Mouse (Mus musculus) limb, embryonic 14.5 days (tissue): Measurements from ENCODE around the gene Dusp11. TPM values are rescaled to one million over a fixed set of nuclear protein-coding genes. Genes with fewer than 3 reads are reported as not detected.
"Not testable (repeated sequence)": the region's sequence is repeated elsewhere in the genome, so short reads cannot be mapped to it uniquely, and the experiment has no call there.

ENCODE experiments used
- ATAC-seq: fragments of 200-750 bp; cut with Nextera tagmentation; 2 replicates; pipeline ENCODE4 v1.8.0; 2017; ENCODE audit warnings: low read depth, moderate number of reproducible peaks, moderate TSS enrichment; ENCODE audit not compliant: low FRiP score
- DNase-seq: peaks from one replicate; pipeline ENCODE4 v3.0.0-alpha.2; 2015; ENCODE audit warnings: low spot score
- H3K27ac ChIP-seq: fragments of 300-500 bp; sonication (generic); replicated peaks from 2 replicates; pipeline ENCODE4 v1.5.1; 2014; ENCODE audit warnings: low read depth, mild to moderate bottlenecking, low read length, moderate library complexity, mixed read lengths
- H3K27me3 ChIP-seq: fragments of 300-500 bp; sonication (generic); 2 replicates; pipeline ENCODE4 v1.6.1; 2014; ENCODE audit warnings: low read length, mixed read lengths; ENCODE audit not compliant: control insufficient read depth, insufficient read depth
- H3K36me3 ChIP-seq: fragments of 300-500 bp; sonication (generic); 2 replicates; pipeline ENCODE4 v1.6.1; 2014; ENCODE audit warnings: mild to moderate bottlenecking, low read length, moderate library complexity, mixed read lengths; ENCODE audit not compliant: control insufficient read depth, insufficient read depth
- H3K4me1 ChIP-seq: fragments of 300-500 bp; sonication (generic); 2 replicates; pipeline ENCODE4 v1.6.1; 2014; ENCODE audit warnings: antibody characterized with exemption, low read length, mixed read lengths; ENCODE audit not compliant: control insufficient read depth, insufficient read depth
- H3K4me2 ChIP-seq: fragments of 300-500 bp; sonication (generic); replicated peaks from 2 replicates; pipeline ENCODE4 v1.6.1; 2014; ENCODE audit warnings: low read depth, mild to moderate bottlenecking, low read length, moderate library complexity; ENCODE audit not compliant: severe bottlenecking
- H3K4me3 ChIP-seq: fragments of 300-500 bp; sonication (generic); replicated peaks from 2 replicates; pipeline ENCODE4 v1.5.1; 2014; ENCODE audit warnings: low read length
- H3K9ac ChIP-seq: fragments of 300-500 bp; sonication (generic); 2 replicates; pipeline ENCODE4 v1.6.1; 2014; ENCODE audit warnings: mild to moderate bottlenecking, low read depth, low read length, moderate library complexity; ENCODE audit not compliant: severe bottlenecking
- H3K9me3 ChIP-seq: fragments of 300-500 bp; sonication (generic); 2 replicates; pipeline ENCODE4 v1.6.1; 2016; ENCODE audit warnings: low read length; ENCODE audit not compliant: control insufficient read depth
- POLR2A ChIP-seq: fragments of 200-500 bp; IDR thresholded peaks from 2 replicates; pipeline ENCODE4 v1.8.0; 2012; ENCODE audit warnings: inconsistent platforms, mild to moderate bottlenecking, moderate library complexity, borderline replicate concordance; ENCODE audit not compliant: insufficient read depth, insufficient read length; ENCODE audit errors: extremely low read depth
- WGBS: fragments of 180-500 bp; shearing (Covaris S2); extraction: QIAGEN DNeasy Blood & Tissue Kit; methylation state at CpG from one replicate; pipeline ENCODE4 v1.1.7; 2014; 5-methylcytosine and 5-hydroxymethylcytosine counted together
- polyA plus RNA-seq, 2 experiments: library from polyadenylated mRNA; depleted of rRNA in 1 of 2; stranded (reverse) in 1 of 2; unstranded in 1 of 2; fragments of >200 nt; fragmentation: Nextera tagmentation in 1 of 2; extraction: Ambion mirVana in 1 of 2; gene quantifications; 2 replicates each; pipeline versions ENCODE4 v1.2.1 to v1.2.3; 2012 to 2014

The Dusp11 gene
- polyA plus RNA-seq, 2 experiments: 46.3 to 115 TPM

GRCm38 (mm10) chr6:85916596-85916995 is 44.9 kb downstream of the Dusp11 start:
- peaks cover 6% of the 10 kb centered on the region; the same call in 1 of the 2 replicates for H3K36me3 ChIP-seq
- 82% methylated on average over 6 of the region's 6 CpGs for WGBS
- H3K27ac ChIP-seq: no peak overlapping the region

DNA sequence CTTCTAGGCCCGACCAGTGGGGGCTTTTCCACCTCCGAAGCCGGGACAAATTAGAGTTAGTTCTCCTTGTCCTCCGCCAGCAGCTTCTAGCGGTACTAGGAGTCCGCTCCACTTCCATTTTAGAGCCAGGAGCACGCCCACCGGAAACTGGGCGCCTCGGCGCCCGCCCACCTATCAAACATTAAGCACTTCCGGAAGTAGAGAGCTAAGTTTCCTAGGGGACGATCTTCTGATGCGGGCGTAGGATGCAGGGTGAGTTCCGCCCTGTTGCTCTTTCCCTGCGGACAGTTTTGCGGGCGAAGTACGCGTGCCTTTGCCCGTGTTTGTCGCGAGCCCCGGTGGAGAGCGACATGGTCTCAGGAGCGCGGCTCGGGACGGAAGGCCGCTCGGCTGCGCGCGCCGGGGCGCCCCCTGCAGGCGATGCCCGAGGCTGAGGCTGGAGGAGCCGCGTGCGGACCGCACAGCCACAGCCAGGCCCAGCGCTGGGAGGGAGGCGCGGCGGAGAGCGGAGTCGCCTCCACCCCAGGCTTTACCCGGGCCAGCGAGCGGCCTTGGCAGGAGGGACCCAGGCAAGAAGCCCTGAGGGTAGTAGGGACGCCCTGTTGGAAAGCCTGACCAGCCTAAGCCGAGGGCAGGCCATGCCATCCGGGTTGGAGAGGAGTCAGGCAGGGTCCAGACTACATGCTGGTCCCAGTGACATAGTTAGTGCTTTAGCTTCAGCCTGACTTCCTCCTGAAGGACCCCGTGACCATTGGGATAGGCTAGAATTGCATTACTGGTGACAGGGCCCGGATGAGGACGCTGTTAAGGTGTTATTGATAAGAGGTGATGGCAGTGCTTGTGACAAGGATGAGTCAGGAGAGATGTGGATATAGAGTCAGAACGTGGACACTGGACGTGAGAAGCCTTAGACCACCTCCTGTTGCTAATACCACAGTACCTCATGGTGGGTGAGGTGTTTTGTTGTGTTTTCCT is 45.6 kb downstream of the Dusp11 start, which contains the start of gene Nat8f1:
Gene Nat8f1, minus strand, starts transcription at position 149 of the 975 bp plus-strand sequence.
- peak within 1 kb of the TSS; percentile 65 for H3K27ac ChIP-seq

More at GRCm38 (mm10) chr6:85916596-85916995, 44.9 kb downstream of the Dusp11 start:
- ATAC-seq (no peak), DNase-seq (no peak)
- no peak for TF ChIP-seq POLR2A
- H3K9ac ChIP-seq: peak overlapping the region; percentile 72
- peak overlapping the region; percentile 65 for H3K4me2 ChIP-seq
- no peaks in the 10 kb centered on the region for H3K9me3 ChIP-seq
- peaks cover 10% of the 10 kb centered on the region; the same call in 1 of the 2 replicates for H3K4me1 ChIP-seq
- no peaks in the 10 kb centered on the region for H3K27me3 ChIP-seq
- peak overlapping the region; percentile 44 for H3K4me3 ChIP-seq

GRCm38 (mm10) chr6:85915141-85915538 is 46.3 kb downstream of the Dusp11 start:
- peak overlapping the region; percentile 72 for H3K9ac ChIP-seq
- DNase-seq (no peak), ATAC-seq (no peak)
- H3K4me3 ChIP-seq: peak overlapping the region; percentile 44
- H3K27ac ChIP-seq: peak overlapping the region; percentile 65
- H3K9me3 ChIP-seq: no peaks in the 10 kb centered on the region
- no peaks in the 10 kb centered on the region for H3K27me3 ChIP-seq
- WGBS: 5% methylated on average over 11 of the region's 11 CpGs
- peak overlapping the region; percentile 72 for H3K4me2 ChIP-seq
- TF ChIP-seq POLR2A: no peak
- peaks cover 10% of the 10 kb centered on the region; the same call in 1 of the 2 replicates for H3K4me1 ChIP-seq
- no peaks in the 10 kb centered on the region for H3K36me3 ChIP-seq

More for the DNA sequence above, 45.6 kb downstream of the Dusp11 start, which contains the start of gene Nat8f1:
- peak within 1 kb of the TSS; percentile 44 for H3K4me3 ChIP-seq
- ATAC-seq (peak; percentile 94), DNase-seq (peak; percentile 93)
- TF ChIP-seq POLR2A: peak; percentile 31; the same call in 1 of the 2 replicates
- H3K4me2 ChIP-seq: peak within 1 kb of the TSS; percentile 72
- H3K9me3 ChIP-seq, H3K27me3 ChIP-seq, H3K36me3 ChIP-seq: not testable (repeated sequence)
- WGBS: under 1% methylated on average over 57 of the region's 61 CpGs
- peaks cover 10% of the 10 kb centered on the region; the same call in 1 of the 2 replicates for H3K4me1 ChIP-seq
- H3K9ac ChIP-seq: peak within 1 kb of the TSS; percentile 72

GRCm38 (mm10) chr6:85911587-85911986 is 49.9 kb downstream of the Dusp11 start, which contains the start of gene Tprkb:
TSS of gene Tprkb (plus strand) at chr6:85911865.
- Histone ChIP-seq H3K4me1 (peaks cover 10% of the 10 kb centered on the region; the same call in 1 of the 2 replicates), H3K27ac (no peak within 1 kb of the TSS)
- 79% methylated on average over 3 of the region's 3 CpGs for WGBS

GRCm38 (mm10) chr6:85909704-85910103 is 51.8 kb downstream of the Dusp11 start:
- Histone ChIP-seq H3K4me3 (no peak overlapping the region), H3K27me3 (no peaks in the 10 kb centered on the region), H3K9ac (no peak overlapping the region), H3K4me1 (0 out of 2 replicates have a peak, but pooled peaks cover 2% of the 10 kb centered on the region), H3K4me2 (no peak overlapping the region), H3K9me3 (no peaks in the 10 kb centered on the region), H3K27ac (no peak overlapping the region), H3K36me3 (no peaks in the 10 kb centered on the region)
- DNase-seq: no peak
- TF ChIP-seq POLR2A: no peak
- ATAC-seq: no peak
- 92% methylated on average over 1 of the region's 1 CpGs for WGBS

More at GRCm38 (mm10) chr6:85911587-85911986, 49.9 kb downstream of the Dusp11 start, which contains the start of gene Tprkb:
- Histone ChIP-seq H3K9ac (no peak within 1 kb of the TSS), H3K4me2 (no peak within 1 kb of the TSS), H3K27me3 (no peaks in the 10 kb centered on the region), H3K36me3 (no peaks in the 10 kb centered on the region), H3K9me3 (no peaks in the 10 kb centered on the region), H3K4me3 (no peak within 1 kb of the TSS)
- TF ChIP-seq POLR2A: no peak
- no peak for ATAC-seq
- no peak for DNase-seq
